ENCODE assay signal across 16 mouse cellular contexts in the genomic region with DNA sequence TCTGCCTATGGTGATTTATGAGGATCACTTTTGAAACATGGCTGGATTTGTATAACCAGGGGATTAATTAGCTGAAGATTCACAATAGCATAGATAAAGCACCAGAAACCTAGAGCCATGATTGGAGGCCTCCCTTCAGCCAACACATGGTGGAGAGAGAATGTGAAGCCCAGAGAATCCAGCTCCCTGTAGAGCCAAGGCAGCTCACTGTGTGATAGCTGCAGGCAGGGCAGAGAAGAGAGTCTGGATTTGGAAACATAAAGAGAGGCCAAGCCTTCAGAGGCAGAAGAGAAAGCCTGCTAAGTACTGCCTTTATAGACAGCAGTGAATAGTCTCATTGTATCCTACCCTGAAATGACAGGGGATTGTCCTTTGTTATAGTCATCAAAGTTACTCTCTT.
DNase-seq lines count a peak whose midpoint lies in the region; ATAC-seq and TF ChIP-seq lines count a peak whose summit lies in the region.
"Had no signal": no experiment of that assay in that cellular context is flagged by ENCODE, and none has a peak within 500 bp of the region (broad histone marks: within the 10 kb centered on the region; RNA-seq: fewer than 3 reads in every experiment).

No protein-coding gene starts in this region.

- no peaks in the 10 kb centered on the region for H3K9me3 ChIP-seq in midbrain, embryonic 11.5 days (ENCODE audit: control insufficient read depth, low read length)
- no peaks in the 10 kb centered on the region for H3K9me3 ChIP-seq in midbrain, postnatal 0 days (ENCODE audit: low read length)
- H3K9me3 ChIP-seq in embryonic facial prominence, embryonic 14.5 days (ENCODE audit: control insufficient read depth, low read length), result no peaks in the 10 kb centered on the region
- no peaks in the 10 kb centered on the region for H3K9me3 ChIP-seq in hindbrain, embryonic 15.5 days
- no peaks in the 10 kb centered on the region for H3K9me3 ChIP-seq in kidney, embryonic 15.5 days (replicated peaks)
- H3K9me3 ChIP-seq: G1E; limb, embryonic 15.5 days had no signal

- H3K9ac ChIP-seq in midbrain, embryonic 11.5 days (ENCODE audit: low read length), result no peak overlapping the region
- no peak overlapping the region for H3K9ac ChIP-seq in midbrain, postnatal 0 days (replicated peaks; ENCODE audit: low read length, poor library complexity, severe bottlenecking)
- no peak overlapping the region for H3K9ac ChIP-seq in embryonic facial prominence, embryonic 14.5 days (ENCODE audit: low read depth, low read length)
- no peak overlapping the region for H3K9ac ChIP-seq in hindbrain, embryonic 15.5 days
- no peak overlapping the region for H3K9ac ChIP-seq in kidney, embryonic 15.5 days
- H3K9ac ChIP-seq: limb, embryonic 15.5 days; lung, embryonic 14.5 days had no signal

- H3K27me3 ChIP-seq in midbrain, embryonic 11.5 days (ENCODE audit: control insufficient read depth, insufficient read depth, low read length), result no peaks in the 10 kb centered on the region
- H3K27me3 ChIP-seq in midbrain, postnatal 0 days (ENCODE audit: insufficient read depth, low read length), result no peaks in the 10 kb centered on the region
- H3K27me3 ChIP-seq in embryonic facial prominence, embryonic 14.5 days (replicated peaks; ENCODE audit: control insufficient read depth, insufficient read depth, low read length), result no peaks in the 10 kb centered on the region
- no peaks in the 10 kb centered on the region for H3K27me3 ChIP-seq in hindbrain, embryonic 15.5 days
- H3K27me3 ChIP-seq in kidney, embryonic 15.5 days, result no peaks in the 10 kb centered on the region
- H3K27me3 ChIP-seq: limb, embryonic 15.5 days had no signal

- DNase-seq in midbrain, embryonic 11.5 days (ENCODE audit: low spot score, missing footprints), result no peak
- DNase-seq in midbrain, postnatal 0 days (ENCODE audit: low spot score), result no peak
- no peak for DNase-seq in embryonic facial prominence, embryonic 14.5 days (ENCODE audit: low spot score)
- no peak for DNase-seq in urinary bladder, postnatal 25 days (ENCODE audit: low spot score)
- DNase-seq in ovary, postnatal 14 days (ENCODE audit: low spot score), result no peak
- DNase-seq: gastrocnemius, postnatal 36 days; heart, postnatal 4 days; kidney, postnatal 4 days; lung, embryonic 14.5 days; right cerebral cortex, adult 18-20 months had no signal

- TF ChIP-seq CTCF in midbrain, postnatal 0 days (IDR thresholded peaks at IDR 0.05), result no peak

- no peaks in the 10 kb centered on the region for H3K36me3 ChIP-seq in midbrain, embryonic 11.5 days (ENCODE audit: control insufficient read depth, insufficient read depth, low read length)
- no peaks in the 10 kb centered on the region for H3K36me3 ChIP-seq in midbrain, postnatal 0 days (ENCODE audit: insufficient read depth, low read length)
- H3K36me3 ChIP-seq in embryonic facial prominence, embryonic 14.5 days (ENCODE audit: control insufficient read depth, insufficient read depth, low read length), result no peaks in the 10 kb centered on the region
- no peaks in the 10 kb centered on the region for H3K36me3 ChIP-seq in hindbrain, embryonic 15.5 days
- no peaks in the 10 kb centered on the region for H3K36me3 ChIP-seq in kidney, embryonic 15.5 days
- H3K36me3 ChIP-seq: G1E; limb, embryonic 15.5 days had no signal

- no peak overlapping the region for H3K4me3 ChIP-seq in midbrain, embryonic 11.5 days (ENCODE audit: low read depth, low read length)
- H3K4me3 ChIP-seq in midbrain, postnatal 0 days (ENCODE audit: low read depth, low read length), result no peak overlapping the region
- no peak overlapping the region for H3K4me3 ChIP-seq in embryonic facial prominence, embryonic 14.5 days (ENCODE audit: low read depth, low read length)
- no peak overlapping the region for H3K4me3 ChIP-seq in hindbrain, embryonic 15.5 days
- H3K4me3 ChIP-seq in kidney, embryonic 15.5 days (replicated peaks), result no peak overlapping the region
- H3K4me3 ChIP-seq: limb, embryonic 15.5 days had no signal

- H3K27ac ChIP-seq in midbrain, embryonic 11.5 days (ENCODE audit: low read depth, low read length), result peak overlapping the region; percentile 20; the same call in 1 of the 2 replicates
- no peak overlapping the region for H3K27ac ChIP-seq in midbrain, postnatal 0 days (ENCODE audit: low read depth, low read length)
- no peak overlapping the region for H3K27ac ChIP-seq in embryonic facial prominence, embryonic 14.5 days (replicated peaks; ENCODE audit: low read depth, low read length)
- peak overlapping the region; percentile 36; the same call in 1 of the 2 replicates for H3K27ac ChIP-seq in hindbrain, embryonic 15.5 days (replicated peaks)
- no peak overlapping the region for H3K27ac ChIP-seq in kidney, embryonic 15.5 days
- H3K27ac ChIP-seq: limb, embryonic 15.5 days; stomach, postnatal 0 days had no signal

- ATAC-seq in midbrain, embryonic 11.5 days (ENCODE audit: low FRiP score), result peak; percentile 38; the same call in 1 of the 2 replicates
- ATAC-seq in midbrain, postnatal 0 days (ENCODE audit: low FRiP score), result no peak
- ATAC-seq in embryonic facial prominence, embryonic 14.5 days (ENCODE audit: low read depth), result 0 out of 2 replicates have a peak, but pooled peaks have one; percentile 30
- no peak; the same call in 1 of the 2 replicates for ATAC-seq in hindbrain, embryonic 15.5 days (ENCODE audit: low FRiP score, low read depth)
- no peak for ATAC-seq in kidney, embryonic 15.5 days (replicated peaks; ENCODE audit: low FRiP score)

- no peak overlapping the region for H3K4me2 ChIP-seq in midbrain, embryonic 11.5 days
- no peak overlapping the region for H3K4me2 ChIP-seq in midbrain, postnatal 0 days (ENCODE audit: low read depth, low read length, poor library complexity, severe bottlenecking)
- no peak overlapping the region for H3K4me2 ChIP-seq in embryonic facial prominence, embryonic 14.5 days (ENCODE audit: low read depth, low read length)
- H3K4me2 ChIP-seq in hindbrain, embryonic 15.5 days, result no peak overlapping the region
- H3K4me2 ChIP-seq in kidney, embryonic 15.5 days, result no peak overlapping the region
- H3K4me2 ChIP-seq: heart, embryonic 11.5 days; limb, embryonic 15.5 days; lung, embryonic 14.5 days had no signal

- H3K4me1 ChIP-seq in midbrain, embryonic 11.5 days (ENCODE audit: control insufficient read depth, insufficient read depth, low read length), result peaks cover 13% of the 10 kb centered on the region
- H3K4me1 ChIP-seq in midbrain, postnatal 0 days (ENCODE audit: insufficient read depth, low read length), result no peaks in the 10 kb centered on the region
- no peaks in the 10 kb centered on the region for H3K4me1 ChIP-seq in embryonic facial prominence, embryonic 14.5 days (ENCODE audit: control insufficient read depth, insufficient read depth, low read length)
- peaks cover 20% of the 10 kb centered on the region for H3K4me1 ChIP-seq in hindbrain, embryonic 15.5 days (replicated peaks)
- no peaks in the 10 kb centered on the region for H3K4me1 ChIP-seq in kidney, embryonic 15.5 days
- H3K4me1 ChIP-seq: limb, embryonic 15.5 days had no signal

Comparison
In these comparisons a context has a peak if more than half of its experiments do, and no peak if none do; other contexts are left out.
1. ATAC-seq: peak in midbrain, embryonic 11.5 days (single experiment) and embryonic facial prominence, embryonic 14.5 days (single experiment); none in midbrain, postnatal 0 days (single experiment), hindbrain, embryonic 15.5 days (single experiment) and kidney, embryonic 15.5 days (single experiment).
2. H3K27ac ChIP-seq: peak in midbrain, embryonic 11.5 days (single experiment) and hindbrain, embryonic 15.5 days (single experiment); none in midbrain, postnatal 0 days (single experiment), embryonic facial prominence, embryonic 14.5 days (single experiment) and kidney, embryonic 15.5 days (single experiment).